Mouse (Mus musculus): Measurements from ENCODE around the gene Fhit. TPM values are rescaled to one million over a fixed set of nuclear protein-coding genes. Genes with fewer than 3 reads are reported as not detected.

Fhit gene
- polyA plus RNA-seq, 1 experiment from 2014 or later, result 1.9 TPM

DNA sequence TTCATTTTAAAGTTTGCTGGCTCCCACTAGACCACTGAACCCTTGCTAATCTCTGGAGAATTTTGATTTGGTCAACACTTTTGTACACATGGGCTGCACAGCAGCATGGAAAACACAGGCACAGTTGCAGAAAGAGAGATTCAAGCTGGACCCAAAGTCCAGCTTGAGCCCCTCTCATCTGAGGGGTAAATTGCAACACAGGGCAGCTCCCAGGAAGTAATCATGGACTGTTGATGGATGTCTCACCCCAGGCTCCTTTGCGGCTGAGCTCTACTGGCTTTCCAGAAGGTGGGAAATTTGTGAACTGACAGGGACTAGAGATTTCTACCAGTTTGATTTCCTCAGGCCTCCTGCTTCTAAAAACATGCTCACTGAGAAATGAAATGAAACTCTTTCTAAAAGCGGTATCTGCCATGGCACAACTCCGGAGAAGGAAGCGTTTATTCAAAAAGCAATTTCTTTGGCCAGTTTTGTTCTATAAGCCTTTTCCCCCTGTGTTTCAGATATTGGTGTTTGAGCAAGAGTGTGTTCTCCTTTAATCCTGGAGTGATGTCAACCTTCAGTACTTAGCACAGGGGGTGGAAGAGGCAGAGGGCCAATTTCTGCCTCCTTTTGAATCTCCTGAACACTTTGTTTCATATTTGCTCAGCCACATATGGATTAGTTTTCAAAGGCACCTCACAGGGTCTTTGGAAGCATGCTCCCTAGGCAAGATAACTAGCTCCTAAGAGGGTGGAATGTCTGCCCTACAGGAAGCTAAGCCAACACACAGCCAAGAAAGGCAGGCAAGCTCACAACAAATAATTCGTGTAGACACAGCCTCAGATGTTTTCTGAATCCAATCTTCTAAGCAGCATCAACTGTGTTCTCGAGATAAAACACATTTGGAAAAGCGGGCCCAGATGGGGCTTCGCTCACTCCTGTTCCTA lies 1578.3 kb downstream of the Fhit start:
- Histone ChIP-seq H3K27me3 (ENCODE audit: control insufficient read depth, insufficient read depth, low read depth, low read length) (no peaks in the 10 kb centered on the region), H3K36me3 (ENCODE audit: control insufficient read depth, insufficient read depth) (no peaks in the 10 kb centered on the region), H3K27ac (ENCODE audit: low read length) (no peak overlapping the region), H3K9me3 (replicated peaks; ENCODE audit: control insufficient read depth, low read length) (no peaks in the 10 kb centered on the region), H3K4me1 (ENCODE audit: control insufficient read depth, low read depth, low read length) (no peaks in the 10 kb centered on the region; the same call in 1 of the 2 replicates), H3K4me3 (ENCODE audit: low read depth, low read length) (no peak overlapping the region), H3K4me2 (ENCODE audit: low read depth, low read length) (no peak overlapping the region), H3K9ac (ENCODE audit: low read depth, low read length) (no peak overlapping the region)
- ATAC-seq (ENCODE audit: low read depth), result peak; percentile 59; the same call in 1 of the 2 replicates
- 63% methylated on average over 8 of the region's 8 CpGs for WGBS (ENCODE audit: insufficient replicate concordance)

DNA sequence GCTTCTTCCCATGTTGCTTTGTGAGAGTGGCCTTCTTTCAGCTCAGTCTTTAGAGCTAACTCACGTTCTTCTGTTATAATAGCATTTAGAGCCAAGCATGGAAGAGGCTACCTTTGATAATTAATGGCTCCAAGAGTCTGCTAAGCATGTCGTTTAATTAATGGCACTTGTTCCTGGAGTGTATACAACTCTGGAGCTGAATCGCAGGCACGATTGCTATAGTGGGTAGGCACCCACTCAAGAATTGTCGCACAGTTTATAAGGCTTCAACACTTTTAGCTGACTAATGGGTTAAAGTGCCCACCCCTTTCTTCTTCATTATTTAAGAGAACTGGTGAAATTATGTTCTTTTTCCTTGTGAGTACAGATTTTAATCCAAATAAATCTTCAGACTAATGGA lies 1605.5 kb downstream of the Fhit start:
- H3K27me3 ChIP-seq (ENCODE audit: control insufficient read depth, insufficient read depth, low read depth, low read length), result no peaks in the 10 kb centered on the region
- H3K4me1 ChIP-seq (ENCODE audit: control insufficient read depth, low read depth, low read length), result no peaks in the 10 kb centered on the region
- no peaks in the 10 kb centered on the region for H3K9me3 ChIP-seq (replicated peaks; ENCODE audit: control insufficient read depth, low read length)
- H3K4me2 ChIP-seq (ENCODE audit: low read depth, low read length), result no peak overlapping the region
- no peak overlapping the region for H3K9ac ChIP-seq (ENCODE audit: low read depth, low read length)
- H3K36me3 ChIP-seq (ENCODE audit: control insufficient read depth, insufficient read depth), result no peaks in the 10 kb centered on the region
- 62% methylated on average over 5 of the region's 5 CpGs for WGBS (ENCODE audit: insufficient replicate concordance)
- ATAC-seq (ENCODE audit: low read depth), result no peak
- no peak overlapping the region for H3K27ac ChIP-seq (ENCODE audit: low read length)
- H3K4me3 ChIP-seq (ENCODE audit: low read depth, low read length), result no peak overlapping the region

DNA sequence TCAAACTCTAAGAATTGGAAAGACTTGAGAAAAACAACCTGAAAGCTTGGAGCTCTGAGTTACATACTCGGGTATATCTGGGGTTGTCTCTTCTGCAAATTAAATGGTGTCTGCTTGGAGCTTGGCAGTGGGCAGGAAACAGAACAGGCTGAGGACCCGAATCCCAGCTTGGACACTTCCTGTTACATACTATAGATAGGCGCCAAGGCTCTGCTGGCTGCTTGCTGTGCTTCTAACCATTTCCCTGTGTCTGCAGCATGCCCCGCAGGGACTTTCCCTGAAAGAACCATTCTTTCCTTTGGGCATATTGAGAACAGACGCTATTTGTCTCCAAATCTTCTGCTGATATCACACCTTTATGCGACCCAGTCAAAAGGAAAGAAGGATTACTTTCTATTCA lies 1606.0 kb downstream of the Fhit start:
- Histone ChIP-seq H3K4me1 (ENCODE audit: control insufficient read depth, low read depth, low read length) (no peaks in the 10 kb centered on the region), H3K9ac (ENCODE audit: low read depth, low read length) (no peak overlapping the region), H3K4me3 (ENCODE audit: low read depth, low read length) (no peak overlapping the region), H3K36me3 (ENCODE audit: control insufficient read depth, insufficient read depth) (no peaks in the 10 kb centered on the region), H3K27ac (ENCODE audit: low read length) (no peak overlapping the region), H3K9me3 (replicated peaks; ENCODE audit: control insufficient read depth, low read length) (no peaks in the 10 kb centered on the region), H3K4me2 (ENCODE audit: low read depth, low read length) (no peak overlapping the region), H3K27me3 (ENCODE audit: control insufficient read depth, insufficient read depth, low read depth, low read length) (no peaks in the 10 kb centered on the region)
- WGBS (ENCODE audit: insufficient replicate concordance), result 19% methylated on average over 6 of the region's 6 CpGs
- no peak for ATAC-seq (ENCODE audit: low read depth)

DNA sequence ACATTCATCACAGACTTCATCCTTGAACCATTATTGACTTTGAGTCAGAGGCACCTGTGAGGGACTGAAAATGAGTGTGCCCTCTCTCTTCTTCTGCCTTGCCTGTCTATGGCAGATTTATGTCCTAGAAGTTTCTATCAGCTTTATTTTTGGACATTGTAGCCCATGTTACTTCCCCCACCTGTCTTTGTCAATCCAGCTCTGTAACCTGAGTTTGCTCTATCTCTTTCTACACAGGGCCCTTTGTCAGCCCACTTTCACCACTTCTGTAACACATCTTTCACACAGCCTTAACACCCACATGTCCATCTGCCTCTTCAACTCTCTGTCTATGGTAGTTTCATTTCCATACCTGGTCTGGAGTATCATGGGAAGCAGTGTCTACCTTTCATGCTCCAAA lies 1609.7 kb downstream of the Fhit start:
- Histone ChIP-seq H3K9me3 (replicated peaks; ENCODE audit: control insufficient read depth, low read length) (no peaks in the 10 kb centered on the region), H3K4me1 (ENCODE audit: control insufficient read depth, low read depth, low read length) (no peaks in the 10 kb centered on the region), H3K9ac (ENCODE audit: low read depth, low read length) (no peak overlapping the region), H3K27me3 (ENCODE audit: control insufficient read depth, insufficient read depth, low read depth, low read length) (no peaks in the 10 kb centered on the region), H3K4me2 (ENCODE audit: low read depth, low read length) (no peak overlapping the region), H3K4me3 (ENCODE audit: low read depth, low read length) (no peak overlapping the region), H3K27ac (ENCODE audit: low read length) (no peak overlapping the region), H3K36me3 (ENCODE audit: control insufficient read depth, insufficient read depth) (no peaks in the 10 kb centered on the region)
- no peak for ATAC-seq (ENCODE audit: low read depth)

DNA sequence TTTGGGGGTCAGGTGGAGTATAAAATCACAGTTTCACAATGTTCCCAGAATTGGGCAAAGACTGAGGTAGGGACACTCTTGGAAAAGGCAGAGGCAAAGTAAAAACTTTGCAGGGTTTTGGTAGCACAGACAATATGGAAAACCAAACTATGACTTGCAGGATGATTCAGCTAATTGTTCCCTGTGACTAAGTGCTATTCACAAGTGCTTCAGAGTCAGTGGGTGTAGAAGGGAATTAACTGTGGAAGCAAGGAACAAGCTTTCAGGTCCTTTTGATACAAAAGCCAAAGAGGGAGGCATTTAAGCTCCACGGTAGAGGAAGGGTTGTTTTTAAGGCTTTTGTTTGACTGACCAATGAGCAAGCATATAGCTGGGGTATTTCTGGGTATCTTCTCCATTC lies 1613.9 kb downstream of the Fhit start:
- no peak overlapping the region for H3K27ac ChIP-seq (ENCODE audit: low read length)
- no peak overlapping the region for H3K4me2 ChIP-seq (ENCODE audit: low read depth, low read length)
- no peaks in the 10 kb centered on the region for H3K9me3 ChIP-seq (replicated peaks; ENCODE audit: control insufficient read depth, low read length)
- no peaks in the 10 kb centered on the region for H3K4me1 ChIP-seq (ENCODE audit: control insufficient read depth, low read depth, low read length)
- H3K36me3 ChIP-seq (ENCODE audit: control insufficient read depth, insufficient read depth), result no peaks in the 10 kb centered on the region
- no peak overlapping the region for H3K9ac ChIP-seq (ENCODE audit: low read depth, low read length)
- no peaks in the 10 kb centered on the region for H3K27me3 ChIP-seq (ENCODE audit: control insufficient read depth, insufficient read depth, low read depth, low read length)
- whole genome bisulfite sequencing (ENCODE audit: insufficient replicate concordance), result 8% methylated on average over 1 of the region's 1 CpGs
- H3K4me3 ChIP-seq (ENCODE audit: low read depth, low read length), result no peak overlapping the region
- no peak for ATAC-seq (ENCODE audit: low read depth)

DNA sequence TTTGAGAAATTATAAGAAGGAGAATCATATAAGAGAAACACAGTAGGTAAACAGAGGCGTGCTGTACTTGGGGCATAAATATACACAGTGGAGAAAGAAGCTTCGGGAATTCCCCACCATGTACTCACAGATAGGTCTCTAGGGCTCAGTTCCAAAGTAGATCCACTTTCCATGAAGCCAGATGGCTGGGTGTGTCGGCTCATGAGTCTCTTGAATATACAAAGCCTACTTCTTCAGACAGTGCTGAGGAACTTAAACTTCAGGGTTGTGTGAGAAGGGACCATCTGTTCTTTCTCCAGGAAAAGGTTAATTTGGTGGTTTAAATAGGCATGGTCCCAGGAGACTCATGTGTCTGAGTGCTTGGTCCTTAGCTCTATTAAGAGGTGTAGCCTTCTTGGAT lies 1617.5 kb downstream of the Fhit start:
- 55% methylated on average over 3 of the region's 3 CpGs for WGBS (ENCODE audit: insufficient replicate concordance)
- Histone ChIP-seq H3K4me1 (ENCODE audit: control insufficient read depth, low read depth, low read length) (no peaks in the 10 kb centered on the region), H3K36me3 (ENCODE audit: control insufficient read depth, insufficient read depth) (no peaks in the 10 kb centered on the region), H3K9ac (ENCODE audit: low read depth, low read length) (no peak overlapping the region), H3K4me3 (ENCODE audit: low read depth, low read length) (no peak overlapping the region), H3K27me3 (ENCODE audit: control insufficient read depth, insufficient read depth, low read depth, low read length) (no peaks in the 10 kb centered on the region), H3K27ac (ENCODE audit: low read length) (no peak overlapping the region), H3K4me2 (ENCODE audit: low read depth, low read length) (no peak overlapping the region), H3K9me3 (replicated peaks; ENCODE audit: control insufficient read depth, low read length) (no peaks in the 10 kb centered on the region)
- no peak for ATAC-seq (ENCODE audit: low read depth)

DNA sequence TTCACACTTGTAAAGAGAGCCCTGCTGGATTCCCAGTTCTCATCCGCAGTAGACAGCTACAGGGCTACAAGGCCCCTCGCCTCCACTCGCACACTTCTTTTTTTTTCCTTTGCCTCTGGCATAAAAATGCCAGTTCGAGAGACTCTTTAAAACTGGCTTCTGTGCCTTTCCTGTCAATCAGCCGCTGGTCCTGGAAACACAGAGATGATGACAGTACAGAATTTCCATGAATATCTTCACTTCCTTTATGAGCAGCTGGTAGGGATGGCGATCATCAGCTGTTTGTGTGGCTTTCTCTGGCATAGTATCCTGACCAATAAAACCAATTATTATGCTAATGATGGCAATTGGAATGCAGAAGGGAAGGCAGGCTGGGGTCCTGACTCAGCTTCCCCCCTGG lies 1626.3 kb downstream of the Fhit start:
- ATAC-seq (ENCODE audit: low read depth), result no peak
- Histone ChIP-seq H3K4me1 (ENCODE audit: control insufficient read depth, low read depth, low read length) (no peaks in the 10 kb centered on the region), H3K27ac (ENCODE audit: low read length) (no peak overlapping the region), H3K36me3 (ENCODE audit: control insufficient read depth, insufficient read depth) (no peaks in the 10 kb centered on the region), H3K9ac (ENCODE audit: low read depth, low read length) (no peak overlapping the region), H3K27me3 (ENCODE audit: control insufficient read depth, insufficient read depth, low read depth, low read length) (no peaks in the 10 kb centered on the region), H3K4me2 (ENCODE audit: low read depth, low read length) (no peak overlapping the region), H3K4me3 (ENCODE audit: low read depth, low read length) (no peak overlapping the region), H3K9me3 (replicated peaks; ENCODE audit: control insufficient read depth, low read length) (no peaks in the 10 kb centered on the region)
- 46% methylated on average over 6 of the region's 6 CpGs for WGBS (ENCODE audit: insufficient replicate concordance)

DNA sequence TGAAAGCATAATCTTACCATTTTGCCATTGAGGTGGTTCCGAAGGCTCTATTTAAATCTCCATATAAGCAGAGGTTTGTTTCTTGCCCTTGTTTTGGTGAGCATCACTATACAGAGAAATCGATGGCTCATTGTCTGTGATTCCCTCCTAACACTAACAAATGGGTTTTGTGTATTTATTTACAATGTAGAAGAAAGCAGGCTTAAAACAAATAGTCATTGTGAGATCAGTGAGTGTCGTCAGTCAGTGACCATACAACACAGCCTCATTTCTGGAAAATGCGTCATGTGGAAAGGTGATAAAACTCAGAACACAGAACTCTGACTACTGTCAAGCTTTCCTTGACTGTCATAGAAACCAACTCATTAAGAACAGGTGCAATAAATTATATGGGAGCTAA lies 1632.6 kb downstream of the Fhit start:
- ATAC-seq (ENCODE audit: low read depth), result no peak
- Histone ChIP-seq H3K27me3 (ENCODE audit: control insufficient read depth, insufficient read depth, low read depth, low read length) (no peaks in the 10 kb centered on the region), H3K27ac (ENCODE audit: low read length) (no peak overlapping the region), H3K4me1 (ENCODE audit: control insufficient read depth, low read depth, low read length) (no peaks in the 10 kb centered on the region), H3K9ac (ENCODE audit: low read depth, low read length) (no peak overlapping the region), H3K4me3 (ENCODE audit: low read depth, low read length) (no peak overlapping the region), H3K9me3 (replicated peaks; ENCODE audit: control insufficient read depth, low read length) (no peaks in the 10 kb centered on the region), H3K4me2 (ENCODE audit: low read depth, low read length) (no peak overlapping the region), H3K36me3 (ENCODE audit: control insufficient read depth, insufficient read depth) (no peaks in the 10 kb centered on the region)
- 65% methylated on average over 4 of the region's 4 CpGs for WGBS (ENCODE audit: insufficient replicate concordance)

DNA sequence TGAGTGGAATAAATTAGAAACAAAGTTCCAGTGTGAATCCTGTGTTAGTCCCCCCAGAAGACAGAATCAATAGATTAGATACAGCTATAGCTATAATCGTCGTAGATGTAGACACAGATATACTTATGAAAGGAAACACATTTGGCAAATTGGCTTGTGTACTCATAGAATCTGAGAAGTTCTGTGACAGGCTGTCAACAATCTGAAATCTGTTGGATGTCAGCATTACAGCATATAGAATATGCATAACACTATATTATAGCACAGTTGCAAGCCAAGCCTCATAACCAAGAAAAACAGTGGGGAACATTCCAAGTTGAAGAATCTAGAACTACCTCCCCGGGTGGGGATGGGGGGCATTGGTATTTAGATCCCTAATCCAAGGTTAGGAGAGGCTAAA lies 1635.7 kb downstream of the Fhit start:
- 53% methylated on average over 3 of the region's 3 CpGs for WGBS (ENCODE audit: insufficient replicate concordance)
- H3K27me3 ChIP-seq (ENCODE audit: control insufficient read depth, insufficient read depth, low read depth, low read length), result no peaks in the 10 kb centered on the region
- H3K4me2 ChIP-seq (ENCODE audit: low read depth, low read length), result no peak overlapping the region
- no peaks in the 10 kb centered on the region for H3K9me3 ChIP-seq (replicated peaks; ENCODE audit: control insufficient read depth, low read length)
- H3K27ac ChIP-seq (ENCODE audit: low read length), result no peak overlapping the region
- H3K9ac ChIP-seq (ENCODE audit: low read depth, low read length), result no peak overlapping the region
- no peak overlapping the region for H3K4me3 ChIP-seq (ENCODE audit: low read depth, low read length)
- H3K36me3 ChIP-seq (ENCODE audit: control insufficient read depth, insufficient read depth), result no peaks in the 10 kb centered on the region
- no peak for ATAC-seq (ENCODE audit: low read depth)
- no peaks in the 10 kb centered on the region for H3K4me1 ChIP-seq (ENCODE audit: control insufficient read depth, low read depth, low read length)
